Mouse (Mus musculus): ENCODE measurements around the gene Pip5k1b.

DNA sequence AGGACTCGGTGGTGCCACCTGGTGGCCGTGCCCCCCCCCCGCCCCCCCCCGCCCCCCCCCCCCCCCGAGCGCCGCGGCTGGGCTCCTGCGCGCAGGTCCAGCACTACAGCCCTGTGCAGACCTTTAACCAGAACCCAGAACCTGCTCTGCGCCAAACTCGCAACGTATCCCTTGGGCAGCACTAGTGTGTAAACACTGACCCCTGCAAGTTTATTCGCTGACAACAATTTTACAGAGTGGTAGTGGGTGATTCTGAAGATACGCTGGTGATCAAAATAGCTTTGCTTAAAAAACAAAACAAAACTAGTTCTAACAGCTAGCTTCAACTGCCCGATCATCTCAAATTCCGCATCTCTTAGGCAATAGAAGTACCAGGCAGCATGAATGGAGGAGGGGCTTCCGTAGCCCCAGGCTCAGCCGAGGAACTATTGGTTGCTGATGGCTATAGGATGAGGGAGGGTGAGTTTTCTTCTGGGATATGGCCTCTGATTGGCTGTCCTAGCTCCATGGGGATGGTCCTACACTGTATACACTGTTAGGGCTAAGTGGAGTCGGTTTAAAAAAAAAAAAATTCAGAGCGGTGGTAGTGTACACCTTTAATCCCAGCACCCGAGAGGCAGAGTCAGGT lies 275.0 kb downstream of the Pip5k1b start, which contains the start of gene Fxn:
- TF ChIP-seq USF1 (IDR thresholded peaks at IDR 0.05; ENCODE audit: low read depth) = no peak
- TF ChIP-seq CTCF (IDR thresholded peaks at IDR 0.05; ENCODE audit: control insufficient read depth, insufficient read depth, insufficient read length) = peak; percentile 93
- TF ChIP-seq CEBPB (IDR thresholded peaks at IDR 0.05; ENCODE audit: low read depth) = no peak
- TF ChIP-seq MAX (IDR thresholded peaks at IDR 0.05) = no peak
- no peak for TF ChIP-seq MYOD1 (IDR thresholded peaks at IDR 0.05; ENCODE audit: control insufficient read depth, insufficient read length, low read depth)
